Mouse (Mus musculus) forebrain, embryonic 16.5 days (tissue): ENCODE results near the gene Rcor2. TPM values are rescaled to one million over a fixed set of nuclear protein-coding genes. Genes with fewer than 3 reads are reported as not detected.

Experiments used
- ATAC-seq: fragments of 200-750 bp; cut with Nextera tagmentation; 2 replicates; pipeline ENCODE4 v1.8.0; 2017; ENCODE audit warnings: mild to moderate bottlenecking, moderate library complexity
- H3K27ac ChIP-seq: fragments of 300-500 bp; sonication (generic); 2 replicates; pipeline ENCODE4 v1.5.1; 2014; ENCODE audit warnings: low read length, control low read depth
- H3K27me3 ChIP-seq: fragments of 300-500 bp; sonication (generic); replicated peaks from 2 replicates; pipeline ENCODE4 v1.6.1; 2014; ENCODE audit warnings: low read length; ENCODE audit not compliant: control insufficient read depth, insufficient read depth
- H3K36me3 ChIP-seq: fragments of 300-500 bp; sonication (generic); 2 replicates; pipeline ENCODE4 v1.6.1; 2014; ENCODE audit not compliant: control insufficient read depth, insufficient read depth
- H3K4me1 ChIP-seq: fragments of 300-500 bp; sonication (generic); replicated peaks from 2 replicates; pipeline ENCODE4 v1.6.1; 2014; ENCODE audit warnings: low read length; ENCODE audit not compliant: control insufficient read depth, insufficient read depth
- H3K4me2 ChIP-seq: fragments of 300-500 bp; sonication (generic); 2 replicates; pipeline ENCODE4 v1.6.1; 2014; ENCODE audit warnings: mild to moderate bottlenecking, low read length, control low read depth
- H3K4me3 ChIP-seq: fragments of 300-500 bp; sonication (generic); replicated peaks from 2 replicates; pipeline ENCODE4 v1.5.1; 2014; ENCODE audit warnings: mild to moderate bottlenecking, low read length, control low read depth
- H3K9ac ChIP-seq: fragments of 300-500 bp; sonication (generic); replicated peaks from 2 replicates; pipeline ENCODE4 v1.6.1; 2014; ENCODE audit warnings: low read depth, low read length, control low read depth
- H3K9me3 ChIP-seq: fragments of 300-500 bp; sonication (generic); 2 replicates; pipeline ENCODE4 v1.6.1; 2016; ENCODE audit warnings: low read length; ENCODE audit not compliant: control insufficient read depth
- WGBS: fragments of 180-500 bp; shearing (Covaris S2); extraction: QIAGEN DNeasy Blood & Tissue Kit; methylation state at CpG from one replicate; pipeline ENCODE4 v1.1.7; 2014; 5-methylcytosine and 5-hydroxymethylcytosine counted together
- polyA plus RNA-seq: library from polyadenylated mRNA; unstranded; fragments of >200 nt; fragmentation: Nextera tagmentation; extraction: Ambion mirVana; gene quantifications from 2 replicates; pipeline ENCODE4 v1.2.1, GENCODE M21; 2015

The Rcor2 gene
- polyA plus RNA-seq, 1 experiment from 2014 or later: 45.8 TPM

DNA sequence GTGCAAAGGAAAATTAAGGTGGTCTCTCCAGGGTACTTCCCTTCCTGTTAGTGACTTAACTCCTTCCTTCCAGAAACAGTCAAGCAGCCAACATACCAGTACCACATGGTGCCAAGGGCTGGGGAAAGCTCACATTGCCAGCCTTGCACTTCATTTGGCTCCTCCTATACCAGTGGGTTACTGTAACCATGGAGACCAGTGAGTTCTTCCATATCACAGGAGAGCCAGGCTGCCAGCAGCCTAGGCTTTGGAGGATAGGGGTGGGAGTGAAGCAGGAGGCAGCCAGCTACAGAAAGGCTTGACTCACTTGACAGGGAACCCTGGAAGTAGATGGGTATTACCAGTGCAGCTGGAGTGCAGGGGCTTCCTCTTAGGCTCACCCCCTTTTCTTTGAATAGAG is 31.9 kb downstream of the Rcor2 start:
- H3K9ac ChIP-seq: no peak overlapping the region
- no peak overlapping the region for H3K4me3 ChIP-seq
- H3K4me2 ChIP-seq: no peak overlapping the region
- H3K36me3 ChIP-seq: no peaks in the 10 kb centered on the region
- peak overlapping the region; percentile 69 for H3K27ac ChIP-seq
- no peaks in the 10 kb centered on the region for H3K27me3 ChIP-seq
- peak; percentile 97 for ATAC-seq
- H3K4me1 ChIP-seq: peaks cover 13% of the 10 kb centered on the region
- no peaks in the 10 kb centered on the region for H3K9me3 ChIP-seq

DNA sequence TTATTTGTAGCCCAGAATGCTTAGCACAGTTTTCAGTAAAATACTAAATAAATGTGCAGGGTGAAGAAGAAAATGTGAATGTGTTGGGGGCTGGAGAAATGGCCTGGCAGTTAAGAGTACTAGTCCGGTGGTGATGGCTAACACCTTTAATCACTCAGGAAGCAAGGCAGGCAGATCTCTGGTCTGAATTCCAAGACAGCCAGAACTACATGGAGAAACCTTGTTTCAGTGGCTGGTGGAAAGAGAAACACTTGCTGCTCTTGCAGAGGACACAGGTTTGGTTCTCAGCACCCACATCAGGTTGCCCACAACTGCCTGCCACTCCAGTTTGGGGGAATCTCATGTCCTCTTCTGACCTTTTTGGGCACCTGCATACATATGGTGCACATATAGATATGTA is 33.0 kb downstream of the Rcor2 start:
- Histone ChIP-seq H3K36me3 (no peaks in the 10 kb centered on the region), H3K4me1 (peaks cover 13% of the 10 kb centered on the region), H3K27me3 (no peaks in the 10 kb centered on the region), H3K9ac (no peak overlapping the region), H3K27ac (no peak overlapping the region), H3K4me3 (no peak overlapping the region), H3K4me2 (no peak overlapping the region), H3K9me3 (no peaks in the 10 kb centered on the region)
- WGBS: 94% methylated on average over 1 of the region's 1 CpGs
- no peak for ATAC-seq

DNA sequence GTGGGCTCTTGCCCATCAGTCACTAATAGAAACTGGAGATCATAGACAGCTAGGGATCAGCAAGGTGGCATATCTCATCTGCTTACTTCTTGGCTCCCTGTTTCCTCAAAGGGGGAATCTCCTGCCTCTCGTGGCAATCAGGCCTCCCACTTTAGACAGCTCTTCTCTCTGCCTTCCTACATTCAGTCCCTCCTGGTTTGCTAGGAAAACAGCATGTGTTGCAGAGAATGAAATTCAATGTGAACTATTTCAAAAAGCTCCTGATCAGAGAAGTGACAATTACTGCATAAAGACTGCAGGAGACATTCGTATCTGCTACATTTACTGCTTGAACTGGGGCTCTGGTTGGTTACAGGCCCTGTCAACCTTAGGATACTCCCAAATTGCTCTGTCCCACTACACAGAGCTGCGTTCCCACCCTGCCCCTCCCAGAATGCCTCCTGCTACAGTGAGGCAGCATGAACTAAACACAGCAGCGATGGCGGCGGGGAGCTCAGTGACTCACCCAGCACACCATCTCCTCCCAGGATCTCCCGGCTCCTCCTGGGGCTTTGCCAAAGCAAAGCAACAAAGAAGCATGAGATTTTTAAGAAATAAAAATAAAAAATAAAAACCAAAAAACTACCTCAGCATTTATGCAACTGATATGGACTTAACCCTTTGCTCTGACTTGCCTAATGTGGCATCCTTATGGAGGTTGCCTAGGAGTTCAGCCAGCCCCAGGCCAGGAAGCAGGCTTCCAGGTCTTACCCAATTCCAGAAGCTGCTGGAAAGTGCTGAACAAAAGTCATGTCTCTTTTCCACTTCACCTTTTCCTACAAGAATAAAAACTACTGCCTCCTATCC is 34.7 kb downstream of the Rcor2 start:
- 0 out of 2 replicates have a peak overlapping the region, but pooled peaks have one; percentile 12 for H3K27ac ChIP-seq
- H3K9ac ChIP-seq: no peak overlapping the region
- no peak overlapping the region for H3K4me3 ChIP-seq
- H3K4me1 ChIP-seq: peaks cover 13% of the 10 kb centered on the region
- no peak for ATAC-seq
- H3K36me3 ChIP-seq: no peaks in the 10 kb centered on the region
- H3K9me3 ChIP-seq: no peaks in the 10 kb centered on the region
- no peak overlapping the region for H3K4me2 ChIP-seq
- H3K27me3 ChIP-seq: no peaks in the 10 kb centered on the region
- WGBS: 74% methylated on average over 7 of the region's 7 CpGs

DNA sequence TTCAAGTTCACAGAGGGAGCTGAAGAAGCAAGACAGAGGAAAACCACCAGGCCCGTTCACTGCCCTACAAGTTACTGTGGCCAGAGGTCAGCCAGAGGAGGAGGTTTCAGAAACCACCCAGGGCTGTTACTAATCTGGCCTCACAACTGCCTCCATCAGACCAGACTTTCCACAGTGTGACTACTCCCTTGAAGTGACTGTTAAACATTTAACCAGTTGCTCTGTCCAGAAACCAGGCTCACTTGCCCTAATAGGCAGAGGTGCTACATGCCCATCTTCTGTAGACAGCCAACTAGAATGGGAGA is 35.3 kb downstream of the Rcor2 start:
- no peak overlapping the region for H3K4me2 ChIP-seq
- WGBS: 79% methylated on average over 1 of the region's 1 CpGs
- no peak overlapping the region for H3K27ac ChIP-seq

DNA sequence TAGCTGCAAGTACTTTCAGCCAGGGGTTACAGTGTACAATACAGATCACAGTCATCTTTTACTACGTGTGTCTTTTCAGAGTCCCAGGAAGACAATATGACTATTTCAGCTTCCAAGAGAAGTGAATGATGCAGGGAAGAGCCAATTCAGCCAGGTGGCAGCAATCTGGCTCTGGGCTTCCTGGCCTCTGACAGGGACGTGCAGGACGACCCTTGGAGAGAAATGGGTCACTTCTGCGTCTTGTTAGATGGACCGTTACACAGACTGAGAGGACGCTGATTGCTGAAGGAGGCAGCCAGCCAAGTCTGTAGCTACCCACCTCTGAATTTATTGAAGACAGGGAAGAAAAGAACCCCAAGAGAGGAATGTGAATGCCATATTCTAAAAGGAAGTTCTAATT is 36.7 kb downstream of the Rcor2 start:
- no peak overlapping the region for H3K4me2 ChIP-seq
- H3K27ac ChIP-seq: no peak overlapping the region
- no peaks in the 10 kb centered on the region for H3K9me3 ChIP-seq
- H3K36me3 ChIP-seq: no peaks in the 10 kb centered on the region
- H3K27me3 ChIP-seq: no peaks in the 10 kb centered on the region
- H3K4me3 ChIP-seq: no peak overlapping the region
- peaks cover 27% of the 10 kb centered on the region for H3K4me1 ChIP-seq
- 56% methylated on average over 6 of the region's 6 CpGs for WGBS
- ATAC-seq: no peak
- no peak overlapping the region for H3K9ac ChIP-seq

More for the DNA sequence above, 35.3 kb downstream of the Rcor2 start:
- Histone ChIP-seq H3K36me3 (no peaks in the 10 kb centered on the region), H3K4me3 (no peak overlapping the region), H3K4me1 (peaks cover 16% of the 10 kb centered on the region), H3K9me3 (no peaks in the 10 kb centered on the region), H3K9ac (no peak overlapping the region), H3K27me3 (no peaks in the 10 kb centered on the region)
- no peak for ATAC-seq

DNA sequence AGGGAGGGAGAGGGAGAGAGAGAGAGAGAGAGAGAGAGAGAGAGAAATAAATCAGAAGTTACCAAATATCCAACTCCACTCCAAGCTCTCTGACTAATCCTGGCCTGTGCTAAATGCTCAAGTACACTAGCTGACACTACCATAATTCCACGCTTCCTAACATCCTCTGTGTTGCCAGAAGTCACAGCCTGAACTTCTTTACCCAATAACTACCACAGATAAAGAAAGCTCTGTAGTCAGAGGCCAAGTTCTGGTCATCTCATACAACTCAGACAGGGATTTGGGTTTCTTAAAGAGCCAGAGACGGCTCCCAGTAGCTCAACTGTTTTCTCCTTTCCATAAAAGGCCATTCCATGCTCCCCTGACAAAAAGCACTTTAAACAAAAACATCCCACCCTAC is 37.7 kb downstream of the Rcor2 start:
- no peaks in the 10 kb centered on the region for H3K9me3 ChIP-seq
- 71% methylated on average over 2 of the region's 2 CpGs for WGBS
- no peak for ATAC-seq
- H3K4me2 ChIP-seq: no peak overlapping the region
- peaks cover 22% of the 10 kb centered on the region for H3K4me1 ChIP-seq
- no peaks in the 10 kb centered on the region for H3K27me3 ChIP-seq
- no peak overlapping the region for H3K9ac ChIP-seq
- no peak overlapping the region for H3K4me3 ChIP-seq
- no peak overlapping the region for H3K27ac ChIP-seq
- H3K36me3 ChIP-seq: no peaks in the 10 kb centered on the region

DNA sequence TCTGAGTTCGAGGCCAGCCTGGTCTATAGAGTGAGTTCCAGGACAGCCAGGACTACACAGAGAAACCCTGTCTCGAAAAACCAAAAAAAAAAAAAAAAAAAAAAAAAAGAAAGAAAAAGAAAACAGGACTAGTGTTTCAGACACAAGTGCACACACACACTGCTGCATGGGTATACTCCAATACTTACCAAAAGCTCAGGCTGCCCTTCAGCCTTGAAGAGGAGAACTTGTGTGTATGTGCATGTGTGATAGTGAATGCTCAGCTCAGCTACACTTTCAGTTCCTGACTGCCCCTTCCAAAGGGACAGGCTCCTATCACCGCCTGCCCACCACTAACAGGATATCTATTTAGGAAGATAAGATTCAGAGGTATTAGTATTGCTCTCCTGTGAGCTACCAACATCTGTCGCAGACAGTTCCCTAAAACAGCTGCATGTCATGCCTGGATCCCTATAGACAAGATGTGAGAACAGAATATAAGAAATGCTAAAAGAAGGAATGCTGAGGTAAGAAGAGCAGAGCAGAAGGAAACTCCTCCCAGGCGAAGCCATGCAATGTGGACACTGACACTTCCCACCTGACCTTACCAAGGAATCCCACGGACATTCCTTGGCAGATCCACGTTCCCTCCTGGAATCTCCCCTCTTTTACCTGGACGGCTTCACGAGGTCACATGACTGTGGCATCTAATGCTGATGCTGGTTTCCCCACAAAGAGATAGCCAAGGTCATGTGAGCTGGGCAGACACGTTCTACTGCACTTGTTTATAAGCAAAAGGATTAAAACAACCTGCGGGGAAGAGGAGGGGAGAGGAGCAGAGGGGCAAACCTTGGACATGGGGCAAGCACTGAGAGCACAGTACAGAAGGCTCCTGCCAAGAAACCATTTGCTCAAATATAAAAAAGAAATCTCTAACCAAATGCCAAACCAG is 38.5 kb downstream of the Rcor2 start:
- Histone ChIP-seq H3K4me2 (no peak overlapping the region), H3K4me3 (no peak overlapping the region), H3K27ac (no peak overlapping the region), H3K9me3 (no peaks in the 10 kb centered on the region), H3K4me1 (peaks cover 28% of the 10 kb centered on the region), H3K27me3 (no peaks in the 10 kb centered on the region), H3K9ac (no peak overlapping the region), H3K36me3 (no peaks in the 10 kb centered on the region)
- WGBS: 90% methylated on average over 10 of the region's 11 CpGs
- ATAC-seq: no peak

DNA sequence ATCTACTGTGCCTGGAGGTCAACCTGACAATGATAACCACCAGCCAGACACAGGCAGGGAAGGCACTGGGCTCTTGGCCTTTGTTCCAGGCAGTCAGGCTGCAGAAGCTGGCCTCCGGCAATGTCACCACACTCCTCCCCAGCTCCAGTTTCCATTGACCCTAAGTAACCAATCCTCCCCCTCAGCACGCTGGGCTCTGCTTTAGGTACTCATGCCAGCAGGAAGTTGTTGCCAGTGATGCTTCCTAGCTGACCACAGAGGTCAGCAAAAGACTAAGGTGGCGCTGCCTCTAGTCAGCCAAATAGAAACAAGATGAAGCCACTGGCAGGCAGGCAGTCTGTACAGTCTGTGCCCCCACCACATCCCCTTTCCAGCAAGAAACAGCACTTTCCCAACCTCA is 39.8 kb downstream of the Rcor2 start:
- H3K36me3 ChIP-seq: no peaks in the 10 kb centered on the region
- H3K27ac ChIP-seq: no peak overlapping the region
- peaks cover 38% of the 10 kb centered on the region for H3K4me1 ChIP-seq
- no peaks in the 10 kb centered on the region for H3K9me3 ChIP-seq
- no peak overlapping the region for H3K4me2 ChIP-seq
- ATAC-seq: no peak
- 84% methylated on average over 3 of the region's 3 CpGs for WGBS
- no peak overlapping the region for H3K4me3 ChIP-seq
- no peak overlapping the region for H3K9ac ChIP-seq
- no peaks in the 10 kb centered on the region for H3K27me3 ChIP-seq

DNA sequence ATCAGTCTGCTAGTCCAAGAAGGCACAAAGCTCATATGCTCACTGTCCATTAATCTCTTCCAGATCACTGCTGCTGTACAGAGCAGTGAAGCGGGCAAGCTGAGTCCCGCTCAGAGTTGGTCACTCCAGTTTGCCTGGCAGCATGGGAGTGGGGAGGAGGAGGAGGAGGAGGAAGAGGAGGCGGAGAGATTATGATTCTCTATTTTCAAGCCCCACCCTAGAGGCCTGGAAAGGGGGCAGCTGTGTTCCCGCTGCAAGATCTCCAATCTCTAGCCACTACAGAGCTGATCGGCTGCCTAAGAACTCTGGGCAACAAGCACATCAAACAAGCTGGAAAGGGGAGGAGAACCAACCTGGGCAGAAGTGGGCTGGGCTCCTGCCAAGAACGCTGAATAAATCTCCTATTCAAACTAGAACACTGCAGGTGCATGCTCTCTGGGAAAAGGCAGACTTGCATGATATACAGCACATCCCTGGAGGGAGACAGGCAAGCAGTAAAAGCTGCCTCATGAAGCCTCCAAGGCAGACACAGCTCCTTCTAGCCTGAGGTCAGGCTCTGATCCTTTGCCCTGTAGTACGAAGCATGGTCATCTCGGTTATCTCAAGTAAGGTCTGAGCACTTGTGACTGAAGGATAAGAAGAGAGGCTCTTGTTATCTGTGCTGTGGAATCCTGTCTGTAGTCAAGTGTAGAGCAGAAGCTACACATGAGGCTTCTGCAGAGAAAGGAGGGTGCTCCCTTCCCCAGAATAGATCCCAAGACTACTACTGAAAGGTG is 41.1 kb downstream of the Rcor2 start:
- 27% methylated on average over 8 of the region's 8 CpGs for WGBS
- H3K4me3 ChIP-seq: no peak overlapping the region

More for the DNA sequence above, 41.1 kb downstream of the Rcor2 start:
- ATAC-seq: peak; percentile 43; the same call in 1 of the 2 replicates
- Histone ChIP-seq H3K27ac (no peak overlapping the region), H3K36me3 (no peaks in the 10 kb centered on the region), H3K4me1 (peaks cover 34% of the 10 kb centered on the region), H3K27me3 (no peaks in the 10 kb centered on the region), H3K9ac (no peak overlapping the region), H3K9me3 (no peaks in the 10 kb centered on the region), H3K4me2 (no peak overlapping the region)
